Mouse (Mus musculus) CH12.LX (cell line): ENCODE measurements around the gene Sema4a. TPM values are rescaled to one million over a fixed set of nuclear protein-coding genes. Genes with fewer than 3 reads are reported as not detected.

Experiments used
- DNase-seq: peaks from one replicate; pipeline ENCODE4 v3.0.0-alpha.2; 2013; ENCODE audit errors: extremely low read depth
- H3K27ac ChIP-seq: 2 replicates; pipeline ENCODE4 v1.5.1; 2012; ENCODE audit warnings: low read depth, mild to moderate bottlenecking, control low read depth, moderate library complexity; ENCODE audit not compliant: insufficient read depth
- H3K27me3 ChIP-seq: replicated peaks from 2 replicates; pipeline ENCODE3; 2012; ENCODE audit warnings: inconsistent platforms
- H3K36me3 ChIP-seq, 2 experiments: replicated peaks in 1 of 2; 2 replicates each; pipeline versions ENCODE3 to v1.6.1; 2012; ENCODE audit warnings: inconsistent platforms in 1 of 2, low read length in 1 of 2, mild to moderate bottlenecking in 1 of 2, mixed read lengths in 1 of 2, moderate library complexity in 1 of 2; ENCODE audit not compliant: control insufficient read depth in 1 of 2, insufficient read depth in 1 of 2
- H3K4me1 ChIP-seq, 2 experiments: 2 replicates each; pipeline ENCODE4 v1.6.1; 2012; ENCODE audit warnings: inconsistent platforms in 1 of 2, moderate library complexity in 1 of 2; ENCODE audit not compliant: insufficient read depth in 2 of 2, control insufficient read depth in 1 of 2
- H3K4me2 ChIP-seq: 2 replicates; pipeline ENCODE4 v1.6.1; 2012; ENCODE audit warnings: low read depth, mild to moderate bottlenecking, control low read depth; ENCODE audit not compliant: poor library complexity, insufficient read depth, severe bottlenecking
- H3K4me3 ChIP-seq, 3 experiments: fragments of 150-350 bp in 1 of 3; sonication (generic) in 1 of 3; replicated peaks in 1 of 3; 2 replicates each; pipeline versions ENCODE3 to v1.5.1; 2011 to 2012; ENCODE audit warnings: low read depth in 2 of 3, low read length in 2 of 3, mild to moderate bottlenecking in 2 of 3, moderate library complexity in 2 of 3, control low read depth in 1 of 3, improper control_type of control experiment in 1 of 3, inconsistent platforms in 1 of 3, mixed read lengths in 1 of 3; ENCODE audit not compliant: poor library complexity in 1 of 3
- H3K79me2 ChIP-seq: replicated peaks from 2 replicates; pipeline ENCODE4 v1.6.1; 2012; ENCODE audit warnings: mild to moderate bottlenecking, moderate library complexity; ENCODE audit not compliant: control insufficient read depth, poor library complexity, insufficient read depth, severe bottlenecking; ENCODE audit errors: extremely low read depth
- H3K9ac ChIP-seq: 2 replicates; pipeline ENCODE4 v1.6.1; 2012; ENCODE audit warnings: low read depth, mild to moderate bottlenecking, control low read depth, moderate library complexity; ENCODE audit not compliant: insufficient read depth
- H3K9me3 ChIP-seq: replicated peaks from 2 replicates; pipeline ENCODE3; 2012; ENCODE audit warnings: low read length, inconsistent platforms, mixed read lengths
- CHD1 ChIP-seq: IDR thresholded peaks from 2 replicates; pipeline ENCODE4 v1.6.1; 2012; ENCODE audit warnings: low read depth, low read length, improper control_type of control experiment, inconsistent platforms
- CTCF ChIP-seq, 2 experiments: IDR thresholded peaks in 1 of 2; conservative IDR thresholded peaks in 1 of 2; 2 replicates each; pipeline ENCODE4 v1.5.1; 2011 to 2012; ENCODE audit warnings: low read depth in 2 of 2, low read length in 2 of 2, improper control_type of control experiment in 1 of 2, inconsistent platforms in 1 of 2, mild to moderate bottlenecking in 1 of 2, moderate library complexity in 1 of 2
- ELF1 ChIP-seq: IDR thresholded peaks from 2 replicates; pipeline ENCODE4 v1.6.1; 2014; ENCODE audit warnings: low read depth, mild to moderate bottlenecking, inconsistent platforms, low read length, improper control_type of control experiment
- EP300 ChIP-seq: IDR thresholded peaks from 2 replicates; pipeline ENCODE4 v1.6.1; 2011; ENCODE audit warnings: low read length, improper control_type of control experiment
- GABPA ChIP-seq: IDR thresholded peaks from 2 replicates; pipeline ENCODE4 v1.6.1; 2012; ENCODE audit warnings: low read depth, low read length, improper control_type of control experiment, inconsistent platforms; ENCODE audit not compliant: insufficient replicate concordance
- HCFC1 ChIP-seq: IDR thresholded peaks from 2 replicates; pipeline ENCODE4 v1.6.1; 2012; ENCODE audit warnings: low read depth, mild to moderate bottlenecking, inconsistent platforms, low read length, improper control_type of control experiment
- JUN ChIP-seq: IDR thresholded peaks from 2 replicates; pipeline ENCODE4 v1.6.1; 2011; ENCODE audit warnings: low read depth, mild to moderate bottlenecking, low read length, improper control_type of control experiment, moderate library complexity; ENCODE audit not compliant: insufficient read depth
- MXI1 ChIP-seq: IDR thresholded peaks from 2 replicates; pipeline ENCODE4 v1.6.1; 2011; ENCODE audit warnings: mild to moderate bottlenecking, low read depth, low read length, improper control_type of control experiment
- RAD21 ChIP-seq: IDR thresholded peaks from 2 replicates; pipeline ENCODE4 v1.6.1; 2011; ENCODE audit warnings: low read depth, mild to moderate bottlenecking, low read length, improper control_type of control experiment, moderate library complexity
- SIN3A ChIP-seq: IDR thresholded peaks from 2 replicates; pipeline ENCODE4 v1.6.1; 2012; ENCODE audit warnings: low read length, improper control_type of control experiment, inconsistent platforms
- TBP ChIP-seq: conservative IDR thresholded peaks from 2 replicates; pipeline ENCODE4 v1.6.1; 2011; ENCODE audit warnings: low read depth, low read length, improper control_type of control experiment
- USF2 ChIP-seq: conservative IDR thresholded peaks from 2 replicates; pipeline ENCODE4 v1.6.1; 2011; ENCODE audit warnings: low read depth, low read length, improper control_type of control experiment
- ZC3H11A ChIP-seq: IDR thresholded peaks from 2 replicates; pipeline ENCODE4 v1.6.1; 2012; ENCODE audit warnings: low read depth, mild to moderate bottlenecking, inconsistent platforms, low read length, improper control_type of control experiment
- ZMIZ1 ChIP-seq: IDR thresholded peaks from 2 replicates; pipeline ENCODE4 v1.6.1; 2012; ENCODE audit warnings: low read depth, mild to moderate bottlenecking, inconsistent platforms, low read length, improper control_type of control experiment
- ZNF384 ChIP-seq: IDR thresholded peaks from 2 replicates; pipeline ENCODE4 v1.6.1; 2012; ENCODE audit warnings: low read depth, low read length, improper control_type of control experiment, inconsistent platforms
- dilution Hi-C: fragments of 300-500 bp; cut with MboI; formaldehyde crosslinking; loops from 2 replicates; pipeline ENCODE4 v1.14.3; 2020; ENCODE audit warnings: low sequenced_read_pairs; ENCODE audit not compliant: extremely low pct_unique_long_range_greater_than_20kb, extremely low pct_ligation_motif_present
- in situ Hi-C: fragments of 300-500 bp; cut with MboI; formaldehyde crosslinking; loops from 3 replicates; pipeline ENCODE4 v1.14.3; 2019; ENCODE audit warnings: low sequenced_read_pairs, low pct_ligation_motif_present, low pct_unique_long_range_greater_than_20kb, mixed read lengths
- polyA plus RNA-seq: library from polyadenylated mRNA; unstranded; fragments of >175 nt; gene quantifications from 2 replicates; pipeline ENCODE4 v1.2.1, GENCODE M21; 2012; ENCODE audit warnings: low read depth; ENCODE audit not compliant: insufficient read length
- total RNA-seq, 2 experiments: library from RNA; depleted of rRNA; stranded (reverse); fragments of 300-350 nt in 1 of 2; fragments of >200 nt in 1 of 2; gene quantifications; 2 replicates each; pipeline ENCODE4 v1.2.3; 2012 to 2014

Sema4a gene
- total and polyA plus RNA-seq, 3 experiments, result 3.5 to 7.1 (median 4.7) TPM

DNA sequence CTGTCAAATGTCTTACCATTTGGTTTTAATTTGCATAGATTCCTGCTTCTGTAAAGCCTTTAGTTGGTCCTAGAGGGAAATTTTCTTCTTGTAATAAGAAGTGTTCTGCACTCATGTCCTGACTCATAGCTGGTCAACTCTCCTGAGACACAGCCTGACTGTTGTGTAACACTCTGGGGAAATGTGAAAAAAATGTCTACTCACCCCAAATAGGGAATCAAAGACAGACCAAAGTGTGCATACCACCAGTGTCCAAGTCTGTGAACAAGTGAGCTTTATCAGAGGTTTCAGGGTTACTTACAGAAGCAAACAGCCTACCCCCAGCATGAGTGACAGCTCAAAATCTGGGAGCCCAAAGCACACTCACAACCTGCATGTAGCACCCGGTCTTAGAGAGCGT, 4.1 kb upstream of the Sema4a start:
- TF ChIP-seq ZNF384 (peak; percentile 82), RAD21 (no peak)
- no peak overlapping the region for H3K4me3 ChIP-seq
- H3K9ac ChIP-seq, result no peak overlapping the region
- in situ Hi-C loops (no loop called here), dilution Hi-C loops (no loop called here)
- peak overlapping the region; percentile 6; the same call in 1 of the 2 replicates for H3K4me2 ChIP-seq
- DNase-seq, result no peak
- H3K4me1 ChIP-seq, result peaks cover 23 to 39% of the 10 kb centered on the region in 2 experiments
- H3K27ac ChIP-seq, result no peak overlapping the region
- H3K79me2 ChIP-seq, result no peaks in the 10 kb centered on the region
- no peaks in the 10 kb centered on the region for H3K36me3 ChIP-seq
- H3K9me3 ChIP-seq, result peaks cover 5% of the 10 kb centered on the region
- peaks cover 3% of the 10 kb centered on the region for H3K27me3 ChIP-seq

DNA sequence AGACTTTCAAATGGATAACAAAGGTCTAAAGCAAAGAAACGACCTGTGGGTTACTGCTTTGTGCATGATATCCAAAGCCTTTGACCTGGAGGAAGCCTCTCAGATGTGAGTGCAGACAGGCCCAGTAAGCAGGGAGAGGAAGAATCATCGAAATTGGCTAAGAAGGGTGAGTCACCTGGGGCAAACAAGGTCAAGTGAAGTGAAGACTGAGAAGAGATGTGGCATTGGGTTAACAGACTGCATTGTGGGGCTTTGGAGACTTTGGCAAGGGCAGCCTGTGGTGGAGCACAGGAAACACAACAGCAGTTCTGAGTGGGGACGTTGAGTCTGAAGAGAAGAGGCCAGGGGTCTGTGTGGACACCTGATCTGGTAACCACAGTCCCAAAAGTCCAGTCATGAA, 3.4 kb upstream of the Sema4a start:
- Histone ChIP-seq H3K9ac (no peak overlapping the region), H3K4me2 (no peak overlapping the region), H3K4me3 (no peak overlapping the region), H3K36me3 (no peaks in the 10 kb centered on the region), H3K4me1 (peaks cover 26 to 46% of the 10 kb centered on the region in 2 experiments), H3K9me3 (peaks cover under 1% of the 10 kb centered on the region), H3K79me2 (no peaks in the 10 kb centered on the region), H3K27me3 (peaks cover 3% of the 10 kb centered on the region), H3K27ac (no peak overlapping the region)
- dilution Hi-C loops (no loop called here), in situ Hi-C loops (loop anchor here (5.0 kb wide), 1 partner anchor 57 kb away; no protein-coding TSS in a partner anchor)
- TF ChIP-seq CHD1 (no peak), CTCF (conservative IDR thresholded peaks at IDR 0.05 in 1 of 2, IDR thresholded peaks at IDR 0.05 in 1 of 2; ENCODE audit: low read depth in 2 of 2, low read length in 2 of 2) (no peak), TBP (no peak), ZNF384 (no peak), SIN3A (no peak), ELF1 (no peak), USF2 (no peak), MXI1 (no peak), ZC3H11A (no peak), ZMIZ1 (no peak), JUN (no peak), HCFC1 (no peak), EP300 (no peak), GABPA (no peak), RAD21 (no peak)
- no peak for DNase-seq
